Mouse (Mus musculus): ENCODE measurements around the gene Spata2.

DNA sequence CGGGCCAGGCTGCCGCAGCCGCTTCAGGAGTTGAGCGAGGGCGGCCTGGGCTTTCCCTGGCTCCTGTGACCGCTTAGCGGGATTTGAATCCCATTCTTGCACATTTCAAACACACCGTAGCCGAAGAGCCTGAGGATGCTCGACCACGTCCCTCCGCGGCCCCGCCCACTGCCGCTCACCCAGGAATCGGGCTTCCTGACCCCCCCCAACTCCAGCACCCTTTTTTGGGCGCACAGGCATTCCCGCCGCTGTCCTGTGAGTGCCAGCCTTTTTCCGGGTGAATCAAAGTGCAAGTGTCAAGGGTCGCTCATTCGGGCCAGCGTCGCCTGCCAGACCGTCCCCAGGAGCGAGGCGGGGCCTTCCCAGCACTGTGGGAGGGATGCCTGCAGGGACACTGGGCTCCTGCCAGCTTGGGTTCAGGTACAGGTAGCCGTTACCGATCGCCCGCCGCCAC lies 11.2 kb upstream of the Spata2 start:
- TF ChIP-seq EP300 (IDR thresholded peaks at IDR 0.05; ENCODE audit: insufficient read depth, low read depth, low read length) (no peak), POLR2A (IDR thresholded peaks at IDR 0.05; ENCODE audit: insufficient read depth, low read depth, low read length) (0 out of 2 replicates have a peak, but pooled peaks have one; percentile 8), CTCF (IDR thresholded peaks at IDR 0.05) (no peak)
